Mouse (Mus musculus): ENCODE results near the gene Stag3. TPM values are rescaled to one million over a fixed set of nuclear protein-coding genes. Genes with fewer than 3 reads are reported as not detected.

The Stag3 gene
- total RNA-seq, 2 experiments from 2014 or later = not detected

Other genes starting within 250 kb of the Stag3 start
- gene Smok3c, start 227.0 kb upstream of the Stag3 start, total RNA-seq (2021) = not detected
- 10 to 100 TPM; 14.1 to 15.1 TPM for gene Zkscan1, start 195.2 kb upstream of the Stag3 start, total RNA-seq (2021)
- 10 to 100 TPM; 10.7 to 13.6 TPM for gene Zscan21, start 163.3 kb upstream of the Stag3 start, total RNA-seq (2021)
- 1 to 10 TPM; 7.3 to 8.3 TPM for gene Zfp113, start 124.5 kb upstream of the Stag3 start, total RNA-seq (2021)
- gene Cops6, start 119.2 kb upstream of the Stag3 start, total RNA-seq (2021) = 100 to 1,000 TPM; 123 to 126 TPM
- 10 to 100 TPM in 1 of 2 experiments, 1 to 10 TPM in 1; 9.6 to 11.8 TPM for gene Ap4m1, start 108.2 kb upstream of the Stag3 start, total RNA-seq (2021)
- 10 to 100 TPM; 10.5 to 11.7 TPM for gene Mcm7, start 107.8 kb upstream of the Stag3 start, total RNA-seq (2021)
- gene Taf6, start 92.8 kb upstream of the Stag3 start, total RNA-seq (2021) = 10 to 100 TPM; 32.8 to 33.5 TPM
- gene Cnpy4, start 92.8 kb upstream of the Stag3 start, total RNA-seq (2021) = 1 to 10 TPM; 6.4 to 7.2 TPM
- gene Mblac1, start 85.9 kb upstream of the Stag3 start, total RNA-seq (2021) = 1 to 10 TPM; 2.9 to 3.1 TPM
- gene Nxpe5, start 54.3 kb upstream of the Stag3 start, total RNA-seq (2021) = 1 to 10 TPM in 1 of 2 experiments, under 1 TPM in 1; 0.92 to 1.9 TPM
- gene Lamtor4, start 24.8 kb upstream of the Stag3 start, total RNA-seq (2021) = 10 to 100 TPM; 57.2 to 61.0 TPM
- gene BC037034, start 16.2 kb upstream of the Stag3 start, total RNA-seq (2021) = 1 to 10 TPM; 2.9 to 4.0 TPM
- under 1 TPM; 0.19 to 0.31 TPM for gene Gal3st4, start 7.4 kb upstream of the Stag3 start, total RNA-seq (2021)
- not detected for gene Gm43720, start 282 bp upstream of the Stag3 start, total RNA-seq (2021)
- under 1 TPM; 0.11 to 0.25 TPM for gene Gpc2, start 235 bp upstream of the Stag3 start, total RNA-seq (2021)
- gene Pvrig, start 61.7 kb downstream of the Stag3 start, total RNA-seq (2021) = not detected
- gene Zfp157, start 161.2 kb downstream of the Stag3 start, total RNA-seq (2021) = 1 to 10 TPM; 4.9 to 5.4 TPM